Mouse (Mus musculus) naive thymus-derived CD4-positive, alpha-beta T cell, adult 2 months (primary cell): Measurements from ENCODE around the gene Nav2.
A peak's percentile ranks its signal among the peaks of the same experiment; 100 is the strongest.

Experiments
- DNase-seq: peaks from one replicate; pipeline ENCODE4 v3.0.0-alpha.2; 2011; ENCODE audit warnings: low read depth

Nav2 gene

DNA sequence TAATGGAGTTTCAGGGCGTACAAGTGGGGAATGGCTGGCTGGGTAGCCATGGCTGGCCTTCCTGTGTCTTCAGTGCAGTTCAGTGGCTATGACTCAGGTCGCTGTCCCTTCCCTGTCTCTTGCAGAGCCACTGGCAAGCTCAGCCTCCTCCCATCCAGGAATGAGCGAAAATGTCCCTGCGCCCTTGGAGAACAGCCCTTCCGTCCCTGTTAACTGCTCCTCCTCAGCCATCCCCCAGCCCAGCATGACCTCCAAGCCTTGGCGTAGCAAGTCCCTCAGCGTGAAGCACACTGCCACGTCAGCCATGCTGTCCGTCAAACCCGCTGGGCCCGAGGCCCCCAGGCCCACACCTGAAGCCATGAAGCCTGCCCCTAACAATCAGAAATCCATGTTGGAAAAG is 543.8 kb downstream of the Nav2 start:
- no peak for DNase-seq

DNA sequence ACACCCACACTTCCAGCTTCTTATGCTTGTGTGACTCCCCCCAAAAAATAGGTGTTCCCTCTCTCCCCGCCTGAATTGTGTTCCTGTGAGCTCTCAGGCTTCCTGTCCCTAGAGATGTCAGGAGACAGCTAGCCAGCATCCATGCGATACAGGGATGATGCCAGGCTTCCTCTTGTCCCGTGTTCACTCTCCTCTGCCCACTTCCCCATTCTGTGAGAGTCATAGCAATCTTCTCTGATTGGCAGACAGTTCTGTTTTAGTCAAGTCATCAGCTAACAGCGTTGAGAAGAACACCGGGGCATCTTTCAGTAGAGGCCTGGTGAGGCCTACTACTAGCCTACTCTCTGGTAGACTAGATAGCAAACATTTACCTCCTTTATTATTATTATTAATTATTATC is 546.1 kb downstream of the Nav2 start:
- DNase-seq, result no peak

DNA sequence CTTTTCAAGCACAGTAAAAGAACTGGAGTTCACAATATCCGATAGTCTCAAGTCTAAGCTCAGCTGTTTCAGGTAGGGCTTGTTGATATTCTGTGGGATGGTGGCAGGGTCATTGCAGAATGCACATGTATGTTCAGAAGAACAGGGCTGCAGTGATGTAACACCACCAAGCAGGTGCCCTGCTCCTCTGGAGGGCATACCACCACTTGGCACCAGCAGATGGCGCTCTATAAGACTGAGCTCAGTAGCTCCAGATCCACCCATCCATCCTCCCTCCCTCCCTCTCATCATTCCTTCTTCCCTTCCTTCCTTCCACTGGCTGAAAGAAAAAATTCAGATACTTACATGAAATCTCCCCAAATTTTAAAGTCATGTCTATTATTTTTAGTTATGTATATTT is 547.6 kb downstream of the Nav2 start:
- peak; percentile 64 for DNase-seq

DNA sequence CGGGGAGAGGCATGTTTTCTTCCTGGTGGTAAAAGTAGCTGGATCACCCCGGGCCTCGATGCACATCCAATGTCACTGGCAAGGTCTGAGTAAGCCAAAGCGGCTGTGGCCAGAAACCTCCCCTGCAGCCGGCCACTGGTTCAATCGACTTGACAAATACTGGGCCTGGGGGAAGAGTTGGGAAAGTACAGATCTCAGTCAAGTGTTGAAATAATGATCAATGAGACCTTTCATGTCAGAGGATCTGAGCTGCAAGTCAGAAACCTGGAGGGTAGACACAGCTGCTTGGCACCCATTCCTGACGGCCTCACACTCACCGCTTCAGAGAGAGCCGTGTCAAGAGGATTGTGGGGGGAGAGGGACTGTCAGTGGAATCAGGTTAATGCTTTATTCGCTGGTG is 548.9 kb downstream of the Nav2 start:
- no peak for DNase-seq

DNA sequence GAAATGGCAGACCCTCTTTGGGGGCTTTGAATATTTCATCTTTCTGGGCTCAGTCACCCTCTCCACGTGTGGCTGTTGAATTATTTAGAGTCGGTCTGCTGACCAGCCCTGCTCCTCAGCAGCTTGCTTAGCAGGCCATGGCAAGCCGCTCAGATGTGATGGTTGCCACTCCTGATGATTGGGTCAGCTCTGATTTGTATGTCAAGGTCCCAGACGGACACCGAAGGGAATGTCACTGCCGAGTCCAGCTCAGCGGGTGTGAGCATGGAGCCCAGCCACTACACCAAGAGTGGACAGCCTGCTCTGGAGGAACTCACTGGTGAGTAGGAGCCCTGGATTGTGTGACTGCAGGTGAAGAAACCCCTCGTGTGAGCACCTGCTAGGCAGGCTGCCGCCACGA is 549.4 kb downstream of the Nav2 start:
- no peak for DNase-seq

DNA sequence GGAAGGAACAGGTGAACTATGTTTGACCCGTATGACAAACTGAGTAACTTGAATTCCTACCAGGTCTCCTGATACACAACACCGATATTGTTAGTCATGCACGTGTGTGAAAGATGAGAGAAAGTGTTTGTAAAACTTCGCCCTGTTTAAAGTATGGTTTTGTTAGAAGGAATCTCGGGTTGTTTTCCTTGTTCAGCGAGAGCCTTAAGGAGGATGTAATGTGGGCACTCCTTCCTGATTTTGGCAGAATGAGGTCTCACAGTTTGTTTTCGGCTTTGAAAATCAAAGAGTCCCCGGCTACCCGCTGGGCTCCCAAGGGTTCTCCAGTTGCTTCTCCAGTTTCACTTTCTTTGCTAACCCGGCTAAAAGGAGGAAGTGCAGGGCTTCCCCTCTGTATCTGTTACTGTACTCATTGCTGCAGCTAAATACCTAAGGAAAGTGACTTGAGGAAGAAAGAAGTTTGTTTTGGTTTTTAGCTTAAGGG is 553.9 kb downstream of the Nav2 start:
- DNase-seq, result peak; percentile 66

DNA sequence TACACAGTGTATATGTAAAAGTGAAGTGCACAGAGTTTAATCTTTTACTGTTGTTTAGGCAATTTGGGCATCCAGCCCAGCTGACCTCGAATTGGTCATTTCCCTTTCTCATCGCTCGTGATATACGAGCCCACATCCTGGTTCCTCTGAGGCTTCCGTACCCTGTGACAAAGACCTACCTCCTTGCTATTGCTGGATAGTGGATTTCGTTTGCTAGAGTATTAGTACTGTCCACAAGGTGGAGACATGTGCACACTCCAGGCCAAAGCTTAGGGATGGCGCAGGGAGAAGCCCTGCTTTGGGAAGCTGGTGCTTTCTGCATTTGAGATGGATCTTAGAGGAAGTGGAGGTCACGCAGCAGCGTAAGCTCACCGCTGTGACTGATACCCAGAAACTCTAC is 559.3 kb downstream of the Nav2 start:
- DNase-seq, result peak; percentile 51

DNA sequence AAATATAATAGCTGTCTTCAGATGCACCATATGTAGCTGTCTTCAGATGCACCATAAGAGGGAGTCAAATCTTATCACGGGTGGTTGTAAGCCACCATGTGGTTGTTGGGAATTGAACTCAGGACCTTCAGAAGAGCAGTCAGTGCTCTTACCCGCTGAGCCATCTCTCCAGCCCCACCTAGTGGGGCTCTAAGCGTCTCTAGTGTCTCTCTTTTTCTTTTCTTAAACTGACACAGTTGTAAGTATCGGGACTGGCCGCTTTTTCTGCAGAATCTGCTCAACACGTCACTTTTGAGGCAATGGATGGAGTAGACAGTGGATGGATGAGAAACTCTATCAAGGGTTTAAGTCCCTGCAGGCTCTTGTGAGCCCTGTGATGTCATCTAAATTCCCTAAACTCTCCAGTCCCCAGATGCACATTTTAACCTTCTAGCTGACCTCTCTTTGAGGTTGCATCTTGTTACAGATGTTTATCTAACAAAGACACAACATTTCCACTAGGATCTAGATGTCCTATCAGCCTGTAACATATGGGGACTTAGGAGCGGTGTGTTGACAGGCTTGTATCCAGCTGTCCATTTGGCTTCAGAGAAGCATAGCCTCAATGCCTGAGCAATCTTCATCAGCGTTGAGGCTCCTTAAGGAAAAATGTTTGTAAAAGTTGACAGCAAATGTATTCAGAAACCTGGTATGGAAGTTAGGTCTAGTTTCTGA is 560.1 kb downstream of the Nav2 start:
- no peak for DNase-seq

DNA sequence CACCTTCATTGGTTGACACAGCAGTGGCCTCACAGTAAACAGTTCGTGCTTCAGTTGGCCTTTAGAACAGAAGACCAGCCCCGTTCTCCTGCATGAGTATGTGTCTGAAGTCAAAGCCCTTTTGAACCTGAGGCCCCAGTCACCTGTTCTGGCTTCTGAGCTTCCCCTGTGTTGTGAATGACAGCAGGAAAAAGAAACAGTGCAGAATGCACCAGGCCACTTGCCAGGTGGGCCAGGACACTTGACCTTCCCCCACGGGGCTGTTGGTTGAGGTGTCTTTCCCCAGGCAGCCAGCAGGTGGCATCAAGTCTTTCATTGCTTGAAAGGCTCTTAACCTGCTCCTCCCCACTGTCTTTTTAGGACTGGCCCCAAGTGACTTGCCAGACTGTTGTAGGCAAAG is 562.8 kb downstream of the Nav2 start:
- DNase-seq, result peak; percentile 64

DNA sequence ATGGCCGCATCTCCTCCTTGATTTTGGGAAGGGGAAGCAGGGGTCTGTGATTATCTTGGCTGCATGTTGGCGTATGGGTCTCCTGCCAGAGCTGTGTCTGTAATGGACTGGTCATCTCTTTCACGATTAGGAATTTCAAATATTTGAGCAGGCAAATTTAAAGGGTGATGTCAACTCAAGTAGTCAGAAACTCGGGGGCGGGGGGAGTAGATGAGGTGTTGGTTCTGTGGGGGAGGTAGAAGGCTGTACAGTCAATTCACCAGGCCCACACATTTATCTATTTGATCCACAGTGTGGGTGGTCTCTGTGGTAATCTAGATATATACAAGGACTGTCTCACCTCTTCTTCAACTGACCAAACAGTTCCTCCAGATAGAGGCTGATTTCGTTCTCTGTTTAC is 566.8 kb downstream of the Nav2 start:
- DNase-seq, result no peak

DNA sequence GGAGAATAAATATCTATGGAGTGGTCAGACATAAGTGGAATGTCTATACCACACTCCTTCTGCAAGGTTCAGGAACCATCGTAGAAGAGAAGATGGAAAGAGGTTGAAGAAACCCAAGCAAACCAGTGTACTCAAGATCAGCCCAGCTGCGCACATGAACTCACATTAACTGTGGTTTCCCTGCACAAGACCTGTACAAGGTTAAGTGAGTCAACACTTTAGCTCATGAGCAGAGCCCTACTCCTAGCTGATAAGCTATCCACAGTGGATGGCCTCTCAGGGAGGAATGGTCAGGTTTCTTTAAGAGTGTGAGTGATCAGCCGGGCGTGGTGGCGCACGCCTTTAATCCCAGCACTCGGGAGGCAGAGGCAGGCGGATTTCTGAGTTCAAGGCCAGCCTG is 567.6 kb downstream of the Nav2 start:
- DNase-seq, result no peak

DNA sequence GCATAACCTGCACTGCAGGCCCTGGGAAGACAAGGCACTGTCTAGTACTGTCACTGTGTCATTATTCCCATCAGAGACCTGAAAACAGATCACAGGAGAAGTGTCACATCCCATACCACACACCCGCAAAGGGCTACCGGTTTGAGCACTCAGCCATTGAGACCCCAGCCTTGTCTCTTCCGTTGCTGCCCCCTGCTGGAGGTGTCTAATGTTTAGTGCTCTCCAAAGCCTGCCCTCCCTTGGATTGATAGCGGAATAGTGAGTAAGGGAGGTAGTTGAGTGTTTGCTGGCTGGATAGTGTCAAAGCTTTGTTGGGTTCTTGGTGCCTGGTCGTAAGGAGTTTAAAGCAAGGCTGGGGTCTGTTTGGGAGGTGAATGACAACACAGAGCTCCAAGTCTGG is 568.1 kb downstream of the Nav2 start:
- DNase-seq, result peak; percentile 52

DNA sequence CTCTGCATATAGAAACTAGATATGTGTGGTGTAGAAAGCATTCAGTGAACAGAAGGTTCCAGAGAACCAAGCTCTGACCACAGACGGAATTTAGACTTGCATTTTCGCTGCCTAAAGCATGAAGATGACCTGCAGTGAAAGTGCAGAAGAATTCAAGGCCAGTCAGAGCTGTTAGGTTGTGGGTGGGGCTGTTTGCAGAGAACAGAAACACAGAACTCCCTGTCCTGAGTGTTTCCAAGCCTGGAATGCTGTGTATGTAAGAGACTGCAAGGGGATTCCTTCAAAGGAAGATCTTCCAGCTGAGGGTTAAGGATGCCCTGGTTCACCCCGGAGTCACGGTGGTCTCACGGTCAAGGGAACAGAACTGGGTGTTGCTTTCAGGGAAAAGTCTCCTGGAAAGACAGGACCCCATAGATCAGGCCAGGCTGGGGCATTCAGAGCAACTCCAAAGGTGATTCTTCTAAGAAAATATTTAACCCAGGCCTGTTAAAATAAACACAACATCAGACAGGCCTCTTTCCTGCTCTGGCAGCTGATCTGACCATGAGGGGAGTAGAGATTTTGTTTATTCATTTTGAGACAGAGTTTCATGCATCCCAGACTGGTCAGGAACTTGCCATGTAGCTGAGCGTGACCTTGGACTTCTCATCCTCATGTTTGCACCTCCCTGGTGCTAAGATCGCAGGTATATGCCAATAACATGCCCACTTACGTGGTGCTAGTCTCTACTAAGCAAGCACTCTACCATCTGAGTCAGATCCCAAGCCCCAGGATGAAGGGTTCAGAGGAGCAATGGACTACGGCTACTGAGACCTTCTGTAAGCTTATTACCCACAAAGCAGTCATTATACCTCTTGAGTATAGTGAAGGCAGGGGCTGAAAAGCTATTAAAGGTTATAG is 568.8 kb downstream of the Nav2 start:
- DNase-seq, result no peak

DNA sequence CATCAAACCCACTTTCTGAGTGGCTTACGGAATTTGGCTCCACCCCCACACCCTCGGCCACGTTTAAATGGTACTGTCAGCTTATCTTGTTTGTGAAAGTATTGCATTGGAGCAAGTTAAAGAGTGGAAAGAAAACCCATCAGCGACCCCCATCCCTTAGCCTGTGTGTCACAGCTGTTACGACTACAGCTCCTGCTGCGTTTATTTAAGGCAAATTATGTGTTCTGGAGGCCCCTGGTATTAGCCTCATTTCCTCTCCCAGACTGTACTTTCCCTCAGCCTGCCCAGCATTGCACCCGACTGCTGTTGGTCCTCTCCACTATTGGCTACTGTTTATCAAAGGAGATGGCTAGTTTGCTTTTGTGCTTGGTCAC is 569.4 kb downstream of the Nav2 start:
- DNase-seq, result no peak

DNA sequence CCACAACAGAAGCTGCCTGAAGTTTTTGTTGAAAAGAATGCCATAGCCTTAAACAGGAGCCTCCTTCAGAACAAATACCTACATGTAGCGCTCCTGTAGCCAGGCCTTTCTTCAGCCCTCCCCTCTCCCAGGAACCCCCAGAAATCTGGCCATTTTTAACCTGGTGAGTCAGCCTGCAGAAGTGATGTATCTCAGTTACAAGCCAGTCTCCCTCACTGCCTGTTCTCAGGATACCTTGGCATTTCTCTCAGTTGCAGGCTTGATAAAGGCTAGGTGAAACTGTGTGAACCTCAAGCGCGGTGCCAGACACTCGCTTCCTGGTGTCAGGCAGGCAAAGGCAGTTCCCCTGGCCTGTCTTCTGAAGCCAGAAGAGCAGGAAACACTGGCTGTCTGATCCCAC is 570.4 kb downstream of the Nav2 start:
- DNase-seq, result no peak

DNA sequence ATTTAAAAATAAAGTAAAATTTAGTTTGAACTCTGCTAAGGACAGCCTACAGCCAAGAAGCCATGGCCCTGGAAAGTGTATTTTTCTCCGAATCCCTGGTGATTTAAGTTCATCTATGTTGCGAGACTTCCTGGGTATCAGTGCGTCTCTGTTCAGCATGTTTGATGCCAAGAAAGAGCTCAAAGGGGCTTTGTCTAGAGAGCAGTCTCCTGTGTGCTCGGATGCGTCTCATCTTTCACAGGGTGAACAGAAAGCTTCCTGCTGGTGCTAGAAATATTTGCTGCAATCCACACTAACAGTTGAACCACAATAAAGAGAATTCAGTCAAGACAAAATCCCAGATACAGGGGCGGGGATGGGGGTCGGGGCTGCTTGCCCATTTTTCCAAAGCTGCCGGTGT is 572.4 kb downstream of the Nav2 start:
- DNase-seq, result no peak

DNA sequence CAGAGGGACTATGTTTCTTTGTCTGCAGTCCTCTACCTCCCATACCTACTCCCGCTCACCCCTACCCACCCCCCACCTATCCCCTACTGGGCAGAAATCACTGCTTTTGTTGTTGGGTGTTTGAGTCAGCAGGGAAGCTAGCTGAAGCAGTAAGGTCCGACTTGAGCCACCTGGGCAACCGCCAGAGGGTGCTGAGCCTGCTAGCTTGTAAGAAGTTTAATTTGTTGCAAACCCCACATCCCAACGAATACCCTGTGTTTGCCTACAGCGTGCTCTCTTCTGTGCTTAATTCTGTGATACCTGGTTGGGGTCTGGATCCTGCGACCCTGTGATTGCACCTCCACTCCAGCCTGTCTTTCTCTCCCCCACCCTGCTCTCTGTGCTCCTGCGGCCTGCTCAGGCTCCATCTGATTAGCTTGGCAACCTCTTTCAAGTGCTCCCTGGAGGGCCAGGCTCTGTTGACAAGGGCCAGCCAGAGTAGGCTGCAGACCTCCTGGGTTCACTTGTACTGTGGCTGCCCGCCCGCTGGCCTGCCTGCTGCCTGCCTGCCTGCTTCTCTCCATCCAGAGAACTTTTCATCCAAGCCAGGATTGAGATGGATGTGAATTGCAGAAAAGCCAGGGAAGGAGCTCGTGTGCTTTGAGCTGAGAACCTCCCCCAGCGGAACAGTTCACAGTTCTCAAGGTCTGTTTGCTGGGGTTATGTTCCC is 575.7 kb downstream of the Nav2 start:
- no peak for DNase-seq

DNA sequence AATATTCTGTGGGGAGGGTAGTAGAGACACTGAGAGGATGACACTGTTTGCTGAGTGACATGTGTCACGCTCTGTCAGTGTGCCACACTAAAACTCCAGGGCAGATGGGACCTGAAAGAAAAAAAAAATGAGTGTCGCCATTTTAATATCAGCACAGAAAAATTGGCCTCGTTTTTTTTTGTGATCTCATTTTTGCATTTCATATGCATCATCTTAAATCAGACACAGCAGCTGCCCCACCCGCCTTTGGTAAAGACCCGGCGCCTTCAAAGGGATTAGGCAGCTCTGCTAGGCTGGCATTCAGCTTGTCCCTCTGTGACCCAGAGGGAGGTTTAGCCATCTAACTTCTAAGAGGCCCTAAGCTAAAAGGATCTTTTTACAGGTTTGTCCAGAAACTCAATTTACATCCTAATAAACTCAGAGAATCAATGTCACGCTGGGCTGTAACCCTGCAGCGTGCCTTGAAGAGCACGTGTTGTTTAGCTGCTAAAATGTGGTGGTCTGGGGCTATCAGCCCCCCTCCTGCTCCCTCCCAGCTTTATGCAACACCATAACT is 576.9 kb downstream of the Nav2 start:
- no peak for DNase-seq

DNA sequence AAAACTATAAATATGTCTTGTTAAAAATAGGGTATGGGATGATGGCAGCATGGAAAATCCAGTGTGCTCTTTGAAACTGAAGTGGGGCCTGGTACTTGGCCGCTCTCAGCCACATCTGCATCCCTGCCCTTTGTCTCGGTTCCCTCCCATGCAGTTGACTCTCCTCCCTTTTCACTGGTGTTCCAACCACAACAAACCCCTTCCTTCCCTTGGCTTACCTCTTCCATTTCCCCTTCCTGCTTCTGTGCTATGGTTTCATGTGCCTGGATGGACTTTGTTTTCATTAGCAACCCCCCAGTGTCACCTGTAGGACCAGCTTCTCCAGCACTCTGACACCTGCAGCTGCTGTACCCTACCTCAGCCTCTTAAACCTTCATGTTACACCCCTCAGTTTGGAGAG is 578.8 kb downstream of the Nav2 start:
- no peak for DNase-seq

DNA sequence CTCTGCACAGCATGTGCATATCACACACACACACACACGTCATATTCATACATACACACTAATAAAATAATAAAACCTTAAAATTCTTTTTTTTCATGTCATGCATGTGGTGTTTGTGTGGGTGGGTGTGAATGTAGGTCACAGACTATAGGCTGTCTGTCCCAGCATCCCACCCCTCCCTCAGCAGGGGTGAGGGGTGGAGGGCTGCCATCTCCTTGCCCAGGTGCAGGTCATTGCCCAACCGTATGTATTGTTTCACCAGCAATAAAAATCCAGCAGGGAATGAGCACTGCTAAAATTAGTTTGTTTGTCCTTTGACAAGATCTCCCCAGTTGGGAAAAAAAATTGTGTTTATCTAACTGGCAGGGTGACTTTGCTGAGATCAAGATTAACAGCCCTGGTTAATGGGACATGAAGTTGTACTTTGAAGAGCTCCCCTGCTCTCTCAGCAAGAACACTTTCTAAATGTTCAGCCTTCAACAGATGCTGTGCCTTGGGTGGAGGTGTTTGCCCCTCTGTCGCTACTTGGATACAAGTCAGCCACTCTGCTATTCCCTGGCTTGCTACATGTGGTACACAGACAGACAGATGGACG is 580.1 kb downstream of the Nav2 start:
- no peak for DNase-seq

DNA sequence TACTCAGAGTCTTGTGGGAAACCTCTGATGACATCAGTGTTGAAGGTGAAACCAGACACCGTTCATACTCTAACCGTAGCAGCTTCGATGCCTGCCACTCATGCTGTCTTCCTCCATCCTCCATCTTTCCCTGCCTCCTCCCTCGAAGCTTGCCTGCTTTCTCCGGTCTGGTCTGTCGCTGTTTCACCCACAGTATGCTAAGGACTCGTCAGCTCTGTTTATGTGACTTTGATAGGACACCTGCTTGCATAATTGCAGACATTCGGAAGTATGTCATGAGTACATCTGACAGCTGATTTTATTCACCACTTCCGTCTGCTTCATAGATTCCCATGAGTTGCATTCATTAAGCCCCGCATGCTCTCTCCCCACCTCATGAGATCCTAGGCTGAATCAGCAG is 582.3 kb downstream of the Nav2 start:
- DNase-seq, result no peak

DNA sequence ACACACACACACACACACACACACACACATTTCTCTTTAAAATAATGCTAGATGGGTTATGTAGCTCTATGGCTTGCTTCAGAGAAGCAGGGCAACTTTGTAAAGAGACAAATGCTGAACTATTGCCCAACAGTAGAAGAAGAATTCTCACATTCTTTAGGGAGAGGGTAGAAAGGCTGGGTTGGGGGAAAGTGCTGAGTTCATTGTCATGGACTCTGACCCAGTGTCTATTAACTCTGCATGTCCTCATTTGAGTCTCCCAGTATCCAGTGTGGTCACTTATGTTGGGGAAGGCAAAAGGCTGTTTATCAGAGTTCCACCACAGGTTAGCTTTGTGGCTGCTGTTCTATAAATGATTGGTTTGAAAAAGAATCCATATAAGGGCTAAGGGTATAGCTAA is 584.1 kb downstream of the Nav2 start:
- DNase-seq, result no peak
